Mouse (Mus musculus): Measurements from ENCODE around the gene Lyplal1. TPM values are rescaled to one million over a fixed set of nuclear protein-coding genes. Genes with fewer than 3 reads are reported as not detected.

Lyplal1 gene
- total RNA-seq, 2 experiments from 2014 or later: 11.0 to 11.2 TPM

DNA sequence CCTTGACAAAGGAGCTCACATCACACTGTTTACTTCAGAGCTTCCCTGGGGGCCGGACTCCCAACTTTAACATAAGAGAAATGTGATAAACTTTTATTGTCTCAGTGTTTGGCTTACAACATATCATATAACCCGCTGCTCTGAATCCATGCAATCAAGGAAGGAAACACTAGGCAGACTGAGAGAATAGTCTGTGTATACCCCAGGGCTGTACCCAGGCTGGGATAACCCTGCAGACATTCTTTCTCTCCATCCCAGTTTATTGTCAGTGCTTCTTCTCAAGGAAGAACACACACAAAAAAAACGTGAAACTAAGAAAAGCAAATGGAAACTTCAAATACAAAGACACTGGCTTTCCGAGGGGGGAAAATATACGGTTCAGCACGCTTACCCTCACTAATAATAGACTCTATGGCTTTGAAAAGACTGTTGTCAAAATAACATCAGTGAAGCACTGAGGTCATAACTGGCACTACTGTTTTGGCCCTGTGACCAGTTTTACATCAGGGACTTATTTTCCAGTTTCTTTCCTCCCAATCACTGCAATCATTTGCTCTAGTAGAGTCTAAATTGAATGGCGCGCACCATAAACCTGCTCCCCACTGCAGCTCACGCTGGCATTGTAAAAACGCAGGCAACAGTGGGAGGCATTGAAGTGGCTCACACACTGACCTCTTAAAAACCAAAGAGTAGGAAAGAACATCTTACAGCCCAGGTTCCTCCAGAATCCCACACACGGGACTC lies 73.2 kb downstream of the Lyplal1 start:
- no peak for DNase-seq (ENCODE audit: low spot score in 2 of 2)
- intact Hi-C loops (cut with DNase I): no loop called here

DNA sequence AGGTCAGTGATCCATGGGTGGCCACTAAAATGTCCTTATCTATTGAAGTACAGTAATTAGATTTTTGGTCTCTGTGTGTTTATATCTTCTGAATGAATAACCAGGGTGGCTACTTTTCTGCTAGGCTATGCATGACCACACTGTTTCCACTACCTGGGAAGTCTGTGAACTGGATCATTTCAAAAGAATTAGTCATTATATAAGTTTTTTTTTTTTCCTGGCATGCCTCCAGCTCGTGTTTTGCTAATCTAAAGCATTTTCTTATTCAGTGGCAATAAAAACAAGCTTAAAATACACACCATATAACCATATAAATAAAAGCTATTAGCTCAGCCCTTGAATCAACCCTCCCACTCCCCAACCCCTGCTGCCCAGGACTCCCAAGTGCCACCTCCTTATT lies 75.3 kb downstream of the Lyplal1 start:
- intact Hi-C loops (cut with DNase I): no loop called here
- DNase-seq (ENCODE audit: low spot score in 2 of 2): no peak

All from left cerebral cortex, postnatal 25 days (tissue).